Mouse (Mus musculus) c-Kit-positive CD71-positive TER-119-negative erythroid progenitor cells, embryonic 14.5 days (primary cell): ENCODE measurements around the gene Fcgr3.

Experiments used
- DNase-seq: peaks from one replicate; pipeline ENCODE4 v3.0.0-alpha.2; 2013; ENCODE audit warnings: low read depth

The Fcgr3 gene

DNA sequence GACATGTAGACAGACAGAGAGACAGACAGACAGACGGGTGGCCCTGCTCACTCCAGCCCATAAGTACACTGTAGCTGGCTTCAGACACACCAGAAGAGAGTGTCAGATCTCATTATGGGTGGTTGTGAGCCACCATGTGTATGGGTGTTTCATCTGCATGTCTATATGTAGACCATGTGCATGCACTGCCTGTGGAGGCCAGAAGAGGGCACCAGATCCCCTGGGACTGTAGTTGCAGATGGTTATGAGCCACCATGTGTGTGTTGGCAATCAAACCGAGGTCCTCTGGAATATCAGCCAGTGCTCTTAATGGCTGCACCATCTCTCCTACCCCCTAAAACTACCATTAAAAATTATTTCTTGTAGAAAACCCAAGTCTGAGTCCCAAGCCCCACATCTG is 57.8 kb downstream of the Fcgr3 start:
- no peak for DNase-seq

DNA sequence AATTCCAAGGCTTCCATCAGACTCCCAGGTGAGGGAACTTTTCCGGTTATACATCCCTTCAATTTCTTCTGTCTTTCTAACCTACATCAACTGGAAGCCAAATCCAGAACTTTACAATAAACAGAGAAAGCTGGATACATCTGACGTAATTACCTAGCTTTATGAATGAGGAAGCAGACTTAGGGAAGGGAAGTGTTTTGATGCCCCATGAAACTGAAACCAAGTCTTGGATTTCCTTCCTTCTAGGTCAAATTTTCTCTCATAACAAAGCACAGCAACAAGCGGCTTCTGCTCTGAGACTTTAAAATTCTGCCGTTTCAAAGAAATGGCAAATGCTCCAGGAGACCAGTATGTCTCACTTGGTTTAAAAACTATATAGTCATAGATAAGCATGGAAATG is 58.4 kb downstream of the Fcgr3 start:
- DNase-seq = no peak

DNA sequence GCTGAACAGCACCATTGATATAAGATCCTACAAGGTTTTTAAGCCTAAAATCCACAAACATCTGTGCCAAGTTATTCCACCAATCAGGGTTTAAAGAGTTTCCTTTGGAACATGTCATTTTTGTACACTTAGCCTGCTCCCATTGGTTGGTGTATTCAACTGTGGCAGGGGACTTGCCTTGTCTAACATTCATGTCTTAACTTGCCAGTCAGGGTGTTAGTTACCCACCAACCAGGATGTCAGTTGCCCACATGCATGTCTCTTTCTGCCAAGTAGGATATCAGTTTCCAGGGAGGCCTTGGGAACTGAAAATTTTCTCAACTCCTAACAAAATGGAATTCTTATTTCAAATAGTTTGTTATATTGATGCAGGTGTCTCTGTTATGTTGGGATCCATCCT is 59.1 kb downstream of the Fcgr3 start:
- no peak for DNase-seq

- DNase-seq = no peak
Observed at GRCm38 (mm10) chr1:171005081-171005480, 59.7 kb downstream of the Fcgr3 start.
